Mouse (Mus musculus) R1 (cell line): ENCODE results near the gene Frat2.
A peak's percentile ranks its signal among the peaks of the same experiment; 100 is the strongest.

Experiments
- DNase-seq: peaks from one replicate; pipeline ENCODE4 v3.0.0-alpha.2; 2018; ENCODE audit warnings: low read depth, low spot score

Gene Frat2

GRCm38 (mm10) chr19:41822589-41822988 is 25.3 kb downstream of the Frat2 start:
- no peak for DNase-seq

- peak; percentile 55 for DNase-seq
Measured at GRCm38 (mm10) chr19:41821436-41821835, 26.5 kb downstream of the Frat2 start.

GRCm38 (mm10) chr19:41818749-41819148 is 29.2 kb downstream of the Frat2 start:
- no peak for DNase-seq

- no peak for DNase-seq
Measured at GRCm38 (mm10) chr19:41817325-41817724, 30.6 kb downstream of the Frat2 start.

- DNase-seq, result peak; percentile 23
Measured at GRCm38 (mm10) chr19:41816915-41817314, 31.0 kb downstream of the Frat2 start.

GRCm38 (mm10) chr19:41816410-41816809 is 31.5 kb downstream of the Frat2 start:
- no peak for DNase-seq

- no peak for DNase-seq
Measured at GRCm38 (mm10) chr19:41813374-41813773, 34.6 kb downstream of the Frat2 start.

GRCm38 (mm10) chr19:41812525-41812924 is 35.4 kb downstream of the Frat2 start:
- DNase-seq, result no peak

GRCm38 (mm10) chr19:41810074-41810473 is 37.9 kb downstream of the Frat2 start:
- no peak for DNase-seq

GRCm38 (mm10) chr19:41808104-41808634 is 39.8 kb downstream of the Frat2 start:
- no peak for DNase-seq

GRCm38 (mm10) chr19:41807497-41807896 is 40.4 kb downstream of the Frat2 start:
- no peak for DNase-seq

- peak; percentile 79 for DNase-seq
Measured at GRCm38 (mm10) chr19:41805831-41806230, 42.1 kb downstream of the Frat2 start.

- DNase-seq, result peak; percentile 91
Measured at GRCm38 (mm10) chr19:41803322-41803721, 44.6 kb downstream of the Frat2 start.

GRCm38 (mm10) chr19:41801742-41802369 is 46.1 kb downstream of the Frat2 start, which contains the start of gene Arhgap19:
Arhgap19 (minus strand) TSS chr19:41802047.
- DNase-seq, result peak; percentile 99

GRCm38 (mm10) chr19:41800986-41801741 is 46.8 kb downstream of the Frat2 start:
- DNase-seq, result no peak

GRCm38 (mm10) chr19:41800451-41800850 is 47.5 kb downstream of the Frat2 start:
- no peak for DNase-seq

GRCm38 (mm10) chr19:41797536-41797935 is 50.4 kb downstream of the Frat2 start:
- DNase-seq, result no peak

- no peak for DNase-seq
Measured at GRCm38 (mm10) chr19:41796789-41797327, 51.1 kb downstream of the Frat2 start.

GRCm38 (mm10) chr19:41796148-41796760 is 51.7 kb downstream of the Frat2 start:
- no peak for DNase-seq
